Mouse (Mus musculus) MEL (cell line): ENCODE measurements at regions not wholly inside any gene's neighbourhood (a gene's known extent, or its start where the extent isn't known, plus 50 kb on each side); places are given as distances from the start of the nearest gene placed in this dataset.

ENCODE experiments used
- DNase-seq: peaks from one replicate; pipeline ENCODE4 v3.0.0; 2011; ENCODE audit warnings: low read depth, low spot score
- H3K27ac ChIP-seq: 2 replicates; pipeline ENCODE4 v1.5.1; 2012; ENCODE audit warnings: low read depth, mild to moderate bottlenecking, control low read depth, low read length, moderate library complexity; ENCODE audit not compliant: control insufficient read depth
- H3K27me3 ChIP-seq, 2 experiments: fragments of 150-350 bp in 1 of 2; sonication (generic) in 1 of 2; 2 replicates each; pipeline ENCODE4 v1.6.1; 2012; ENCODE audit warnings: low read length in 2 of 2, mild to moderate bottlenecking in 2 of 2, improper control_type of control experiment in 1 of 2, moderate library complexity in 1 of 2; ENCODE audit not compliant: insufficient read depth in 2 of 2, control insufficient read depth in 1 of 2
- H3K36me3 ChIP-seq, 2 experiments: 2 replicates each; pipeline ENCODE4 v1.6.1; 2012 to 2014; ENCODE audit warnings: low read length in 2 of 2, improper control_type of control experiment in 1 of 2, inconsistent platforms in 1 of 2, mild to moderate bottlenecking in 1 of 2; ENCODE audit not compliant: insufficient read depth in 2 of 2, control insufficient read depth in 1 of 2
- H3K4me1 ChIP-seq, 2 experiments: fragments of 150-350 bp in 1 of 2; sonication (generic) in 1 of 2; 2 replicates each; pipeline ENCODE4 v1.6.1; 2012; ENCODE audit warnings: low read length in 2 of 2, improper control_type of control experiment in 1 of 2, mild to moderate bottlenecking in 1 of 2; ENCODE audit not compliant: insufficient read depth in 2 of 2, control insufficient read depth in 1 of 2
- H3K4me3 ChIP-seq, 2 experiments: fragments of 150-350 bp in 1 of 2; sonication (generic) in 1 of 2; 2 replicates each; pipeline ENCODE4 v1.5.1; 2012; ENCODE audit warnings: low read depth in 2 of 2, low read length in 2 of 2, mild to moderate bottlenecking in 2 of 2, moderate library complexity in 2 of 2, control low read depth in 1 of 2, improper control_type of control experiment in 1 of 2; ENCODE audit not compliant: control insufficient read depth in 1 of 2, insufficient read depth in 1 of 2
- H3K79me2 ChIP-seq: 2 replicates; pipeline ENCODE4 v1.6.1; 2012; ENCODE audit warnings: mild to moderate bottlenecking, low read length, moderate library complexity; ENCODE audit not compliant: control insufficient read depth, poor library complexity, insufficient read depth
- H3K9ac ChIP-seq: 2 replicates; pipeline ENCODE4 v1.6.1; 2012; ENCODE audit warnings: low read depth, mild to moderate bottlenecking, control low read depth, low read length, moderate library complexity; ENCODE audit not compliant: control insufficient read depth, poor library complexity, severe bottlenecking
- H3K9me3 ChIP-seq: fragments of 150-350 bp; sonication (generic); replicated peaks from 2 replicates; pipeline ENCODE4 v1.6.1; 2012; ENCODE audit warnings: mild to moderate bottlenecking, low read length, improper control_type of control experiment, moderate library complexity; ENCODE audit not compliant: insufficient read depth
- CHD2 ChIP-seq: IDR thresholded peaks from 2 replicates; pipeline ENCODE4 v1.6.1; 2011; ENCODE audit warnings: low read length, improper control_type of control experiment
- CTCF ChIP-seq, 3 experiments: IDR thresholded peaks in 2 of 3; conservative IDR thresholded peaks in 1 of 3; 2 replicates each; pipeline ENCODE4 v1.5.1; 2011 to 2012; ENCODE audit warnings: low read length in 3 of 3, low read depth in 2 of 3, mild to moderate bottlenecking in 2 of 3, improper control_type of control experiment in 1 of 3, inconsistent platforms in 1 of 3, mixed read lengths in 1 of 3, moderate library complexity in 1 of 3; ENCODE audit not compliant: control insufficient read depth in 1 of 3, insufficient read depth in 1 of 3, poor library complexity in 1 of 3, severe bottlenecking in 1 of 3
- E2F4 ChIP-seq: IDR thresholded peaks from 2 replicates; pipeline ENCODE4 v1.6.1; 2011; ENCODE audit warnings: low read depth, low read length, improper control_type of control experiment, borderline replicate concordance
- GABPA ChIP-seq: IDR thresholded peaks from 2 replicates; pipeline ENCODE4 v1.6.1; 2012; ENCODE audit warnings: low read depth, mild to moderate bottlenecking, inconsistent platforms, low read length, improper control_type of control experiment, moderate library complexity
- JUND ChIP-seq: IDR thresholded peaks from 2 replicates; pipeline ENCODE4 v1.6.1; 2011; ENCODE audit warnings: low read depth, mild to moderate bottlenecking, improper control_type of control experiment, low read length
- MAFK ChIP-seq: IDR thresholded peaks from 2 replicates; pipeline ENCODE4 v1.6.1; 2011; ENCODE audit warnings: low read depth, mild to moderate bottlenecking, low read length, improper control_type of control experiment, borderline replicate concordance
- MEF2A ChIP-seq: IDR thresholded peaks from 2 replicates; pipeline ENCODE4 v1.6.1; 2014; ENCODE audit warnings: low read depth, mild to moderate bottlenecking, inconsistent platforms, low read length, improper control_type of control experiment; ENCODE audit not compliant: poor library complexity, insufficient replicate concordance, severe bottlenecking; ENCODE audit errors: extremely low read depth
- MYB ChIP-seq: IDR thresholded peaks from 2 replicates; pipeline ENCODE4 v1.6.1; 2011; ENCODE audit warnings: mild to moderate bottlenecking, low read depth, low read length, improper control_type of control experiment
- NRF1 ChIP-seq: IDR thresholded peaks from 2 replicates; pipeline ENCODE4 v1.6.1; 2014; ENCODE audit warnings: low read depth, mild to moderate bottlenecking, inconsistent platforms, low read length, improper control_type of control experiment, moderate library complexity; ENCODE audit not compliant: poor library complexity, insufficient read depth, severe bottlenecking
- POLR2A ChIP-seq, 2 experiments: IDR thresholded peaks; 2 replicates each; pipeline ENCODE4 v1.6.1; 2011 to 2012; ENCODE audit warnings: low read length in 2 of 2, mild to moderate bottlenecking in 2 of 2, control low read depth in 1 of 2, improper control_type of control experiment in 1 of 2, low read depth in 1 of 2, moderate library complexity in 1 of 2; ENCODE audit not compliant: control insufficient read depth in 1 of 2, insufficient read depth in 1 of 2, poor library complexity in 1 of 2
- RCOR1 ChIP-seq: IDR thresholded peaks from 2 replicates; pipeline ENCODE4 v1.6.1; 2012; ENCODE audit warnings: low read depth, mild to moderate bottlenecking, inconsistent platforms, low read length, improper control_type of control experiment
- SIN3A ChIP-seq: IDR thresholded peaks from 2 replicates; pipeline ENCODE4 v1.6.1; 2012; ENCODE audit warnings: low read length, improper control_type of control experiment, inconsistent platforms
- UBTF ChIP-seq: IDR thresholded peaks from 2 replicates; pipeline ENCODE4 v1.6.1; 2012; ENCODE audit warnings: low read depth, mild to moderate bottlenecking, inconsistent platforms, low read length, improper control_type of control experiment, moderate library complexity, borderline replicate concordance; ENCODE audit not compliant: insufficient read depth
- USF2 ChIP-seq, 2 experiments: IDR thresholded peaks; 2 replicates each; pipeline ENCODE4 v1.6.1; 2011 to 2012; ENCODE audit warnings: improper control_type of control experiment in 2 of 2, low read length in 2 of 2, borderline replicate concordance in 1 of 2, inconsistent platforms in 1 of 2, low read depth in 1 of 2, mild to moderate bottlenecking in 1 of 2; ENCODE audit not compliant: insufficient read depth in 1 of 2
- ZC3H11A ChIP-seq: IDR thresholded peaks from 2 replicates; pipeline ENCODE4 v1.6.1; 2012; ENCODE audit warnings: low read depth, mild to moderate bottlenecking, inconsistent platforms, low read length, improper control_type of control experiment
- ZKSCAN1 ChIP-seq: IDR thresholded peaks from 2 replicates; pipeline ENCODE4 v1.6.1; 2012; ENCODE audit warnings: low read depth, mild to moderate bottlenecking, inconsistent platforms, low read length, improper control_type of control experiment, moderate library complexity

DNA sequence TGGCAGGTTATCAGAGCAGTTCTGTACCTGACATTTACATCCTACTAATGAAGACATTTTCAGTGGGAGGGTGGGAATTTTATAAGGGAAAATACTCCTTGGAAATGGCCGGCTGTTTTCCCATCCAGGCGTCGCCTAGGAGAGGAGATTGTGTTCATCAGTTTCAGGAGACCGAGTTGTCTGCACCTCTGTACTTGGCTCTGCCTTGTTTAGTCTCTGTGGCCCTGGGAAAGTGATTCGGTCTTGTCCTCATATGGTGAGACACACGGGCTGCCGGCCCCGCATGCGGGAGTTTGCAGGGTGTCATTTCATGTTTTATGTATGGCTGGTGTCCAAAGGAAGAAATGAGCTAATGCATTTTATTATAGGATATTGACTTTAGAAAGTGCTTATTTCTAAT lies 287.9 kb downstream of the Cd109 start:
- no peak for DNase-seq
- no peaks in the 10 kb centered on the region for H3K4me1 ChIP-seq
- no peak overlapping the region for H3K4me3 ChIP-seq
- TF ChIP-seq ZKSCAN1 (no peak), POLR2A (IDR thresholded peaks at IDR 0.05; ENCODE audit: control insufficient read depth in 1 of 2, insufficient read depth in 1 of 2, low read depth in 1 of 2, low read length in 2 of 2, poor library complexity in 1 of 2) (no peak), ZC3H11A (no peak), NRF1 (no peak), JUND (no peak), E2F4 (no peak), MEF2A (no peak), GABPA (no peak), MAFK (no peak), CTCF (IDR thresholded peaks at IDR 0.05 in 2 of 3, conservative IDR thresholded peaks at IDR 0.05 in 1 of 3; ENCODE audit: control insufficient read depth in 1 of 3, insufficient read depth in 1 of 3, low read depth in 2 of 3, low read length in 3 of 3, poor library complexity in 1 of 3, severe bottlenecking in 1 of 3) (no peak), RCOR1 (no peak), SIN3A (no peak)
- no peaks in the 10 kb centered on the region for H3K27me3 ChIP-seq
- no peak overlapping the region for H3K27ac ChIP-seq
- no peaks in the 10 kb centered on the region for H3K79me2 ChIP-seq
- no peaks in the 10 kb centered on the region for H3K9me3 ChIP-seq
- H3K9ac ChIP-seq: no peak overlapping the region
- H3K36me3 ChIP-seq: no peaks in the 10 kb centered on the region

DNA sequence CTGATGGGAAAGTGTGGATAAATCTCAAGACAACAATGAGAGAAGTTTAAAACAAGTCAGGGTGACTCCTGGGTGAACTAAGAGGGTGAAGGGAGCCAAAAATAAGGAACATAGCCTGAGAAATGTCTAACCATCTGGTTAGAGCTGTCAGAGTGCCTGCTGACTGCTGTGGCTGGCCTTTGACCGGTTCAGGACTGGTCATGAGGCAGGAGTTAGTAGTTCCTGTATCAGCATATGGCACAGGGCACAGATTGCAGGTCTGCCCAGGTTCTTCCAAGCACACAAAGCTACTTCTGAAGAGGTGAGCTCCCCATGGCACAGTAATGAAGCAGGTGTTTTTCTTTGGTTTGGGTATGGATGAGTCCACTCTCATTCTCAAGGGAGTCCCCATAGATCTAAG lies 302.0 kb downstream of the Cd109 start:
- TF ChIP-seq USF2 (IDR thresholded peaks at IDR 0.05; ENCODE audit: borderline replicate concordance in 1 of 2, insufficient read depth in 1 of 2, low read depth in 1 of 2, low read length in 2 of 2) (no peak), JUND (no peak), UBTF (no peak), MYB (no peak), ZKSCAN1 (no peak), GABPA (no peak), MAFK (no peak), CHD2 (no peak)
- H3K4me3 ChIP-seq: no peak overlapping the region

More for the DNA sequence above, 302.0 kb downstream of the Cd109 start:
- Histone ChIP-seq H3K27me3 (no peaks in the 10 kb centered on the region), H3K79me2 (no peaks in the 10 kb centered on the region), H3K9ac (no peak overlapping the region), H3K9me3 (no peaks in the 10 kb centered on the region), H3K36me3 (no peaks in the 10 kb centered on the region), H3K27ac (no peak overlapping the region), H3K4me1 (no peaks in the 10 kb centered on the region)
- DNase-seq: no peak
